Mouse (Mus musculus) adrenal gland, postnatal 25 days (tissue): ENCODE measurements around the gene Mcat. TPM values are rescaled to one million over a fixed set of nuclear protein-coding genes. Genes with fewer than 3 reads are reported as not detected.

Experiments
- DNase-seq: peaks from one replicate; pipeline ENCODE4 v3.0.0; 2021; ENCODE audit warnings: mixed read lengths
- total RNA-seq: library from RNA; stranded (reverse); gene quantifications from 2 replicates; pipeline ENCODE4 v1.2.3, GENCODE M21; 2021

The Mcat gene
- total RNA-seq, 1 experiment from 2014 or later = 44.8 TPM

GRCm38 (mm10) chr15:83575543-83575942 lies 12.0 kb upstream of the Mcat start:
- DNase-seq = no peak

- peak; percentile 76 for DNase-seq
These were observed 11.3 kb upstream of the Mcat start for GRCm38 (mm10) chr15:83574731-83575351.

- DNase-seq = no peak
These were observed 10.0 kb upstream of the Mcat start for GRCm38 (mm10) chr15:83573606-83574005.

- DNase-seq = no peak
These were observed 8.5 kb upstream of the Mcat start for GRCm38 (mm10) chr15:83572132-83572531.

GRCm38 (mm10) chr15:83571636-83572035 lies 8.0 kb upstream of the Mcat start:
- DNase-seq = peak; percentile 56

- DNase-seq = no peak
These were observed 7.1 kb upstream of the Mcat start for GRCm38 (mm10) chr15:83570641-83571040.

GRCm38 (mm10) chr15:83569682-83570081 lies 6.1 kb upstream of the Mcat start:
- no peak for DNase-seq

- DNase-seq = no peak
These were observed 5.0 kb upstream of the Mcat start for GRCm38 (mm10) chr15:83568544-83568943.

- no peak for DNase-seq
These were observed 4.1 kb upstream of the Mcat start for GRCm38 (mm10) chr15:83567728-83568127.

- no peak for DNase-seq
These were observed 2.4 kb upstream of the Mcat start for GRCm38 (mm10) chr15:83566006-83566405.

GRCm38 (mm10) chr15:83565434-83565833 lies 1.8 kb upstream of the Mcat start:
- DNase-seq = peak; percentile 82

GRCm38 (mm10) chr15:83563857-83564651 lies 467 bp upstream of the Mcat start:
- DNase-seq = peak; percentile 64

- peak; percentile 85 for DNase-seq
These were observed 839 bp downstream of the Mcat start for GRCm38 (mm10) chr15:83562626-83563270.

GRCm38 (mm10) chr15:83560941-83561477 lies 2.6 kb downstream of the Mcat start:
- DNase-seq = no peak

GRCm38 (mm10) chr15:83555161-83555974 lies 8.2 kb downstream of the Mcat start:
- DNase-seq = peak; percentile 88

GRCm38 (mm10) chr15:83553831-83554230 lies 9.8 kb downstream of the Mcat start:
- no peak for DNase-seq

GRCm38 (mm10) chr15:83550137-83550536 lies 13.4 kb downstream of the Mcat start:
- no peak for DNase-seq

- DNase-seq = no peak
These were observed 16.4 kb downstream of the Mcat start for GRCm38 (mm10) chr15:83547144-83547543.

- DNase-seq = no peak
These were observed 17.6 kb downstream of the Mcat start for GRCm38 (mm10) chr15:83546029-83546428.

- no peak for DNase-seq
These were observed 21.8 kb downstream of the Mcat start for GRCm38 (mm10) chr15:83541647-83542287.

- DNase-seq = peak; percentile 67
These were observed 23.7 kb downstream of the Mcat start for GRCm38 (mm10) chr15:83539905-83540304.

GRCm38 (mm10) chr15:83538855-83539254 lies 24.7 kb downstream of the Mcat start:
- no peak for DNase-seq
